Mouse (Mus musculus) adrenal gland (tissue): Measurements from ENCODE around the gene Fgd3.

ENCODE experiments used
- intact Hi-C: fragments of 180-260 bp; cut with DNase I; formaldehyde crosslinking; loops from one replicate; pipeline ENCODE4 v1.15.1; 2025

The Fgd3 gene

DNA sequence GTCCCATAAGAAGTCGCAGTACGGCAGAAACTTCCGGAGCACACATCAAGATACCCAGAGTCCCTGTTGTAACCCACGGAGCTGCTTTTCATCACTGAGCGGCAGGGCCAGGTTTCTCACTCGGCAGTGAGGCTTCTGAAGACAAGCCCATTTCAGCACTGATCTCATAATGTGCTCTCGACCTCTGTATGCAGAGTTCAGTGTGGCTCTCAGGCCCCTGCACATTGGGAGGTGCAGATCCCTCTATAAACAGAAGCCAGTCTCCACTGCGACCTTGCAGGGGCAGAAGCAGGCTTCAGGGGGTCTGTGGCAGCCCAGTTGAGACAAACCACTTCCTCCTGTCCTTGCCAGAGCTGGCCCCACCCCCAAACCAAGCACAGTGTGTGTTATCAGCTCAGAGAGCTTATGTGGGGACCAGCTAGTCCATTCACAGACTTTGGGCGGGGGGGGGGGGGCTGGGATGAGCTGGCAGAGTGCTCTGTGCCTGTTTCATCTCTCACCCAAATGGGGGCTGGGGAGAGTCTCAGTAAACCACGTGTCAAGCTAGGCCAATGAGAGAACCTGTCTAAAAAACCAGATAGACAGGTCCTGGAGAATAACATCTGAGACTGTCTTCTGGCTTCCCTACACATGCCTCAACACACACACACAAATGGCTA is 12.7 kb downstream of the Fgd3 start:
- intact Hi-C loops: no loop called here

DNA sequence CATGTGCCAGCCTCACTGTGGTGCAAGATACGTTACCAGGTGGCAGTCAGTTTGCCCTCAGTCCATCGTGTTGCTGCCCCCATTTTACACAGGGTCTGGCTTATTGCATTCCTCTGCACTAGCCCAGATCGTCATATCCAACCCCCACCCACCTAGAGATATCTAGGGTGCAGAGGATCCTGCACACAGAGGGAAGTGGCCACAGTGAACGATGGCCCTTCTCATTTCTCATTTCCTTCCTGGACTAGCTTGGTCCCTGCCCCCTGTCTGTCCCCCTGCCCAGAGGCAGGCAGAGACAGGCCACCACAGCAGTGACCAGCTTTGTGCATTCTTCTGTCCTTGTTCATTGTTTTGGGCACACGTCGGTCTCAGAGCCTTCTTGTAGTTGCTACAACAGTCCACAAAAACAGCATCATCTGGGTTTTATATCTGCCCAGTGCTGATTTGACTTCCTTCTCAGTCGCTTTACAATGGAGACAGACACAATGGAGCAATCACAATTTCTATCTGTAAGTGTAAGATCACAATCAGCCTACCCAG is 13.3 kb downstream of the Fgd3 start:
- intact Hi-C loops: no loop called here

DNA sequence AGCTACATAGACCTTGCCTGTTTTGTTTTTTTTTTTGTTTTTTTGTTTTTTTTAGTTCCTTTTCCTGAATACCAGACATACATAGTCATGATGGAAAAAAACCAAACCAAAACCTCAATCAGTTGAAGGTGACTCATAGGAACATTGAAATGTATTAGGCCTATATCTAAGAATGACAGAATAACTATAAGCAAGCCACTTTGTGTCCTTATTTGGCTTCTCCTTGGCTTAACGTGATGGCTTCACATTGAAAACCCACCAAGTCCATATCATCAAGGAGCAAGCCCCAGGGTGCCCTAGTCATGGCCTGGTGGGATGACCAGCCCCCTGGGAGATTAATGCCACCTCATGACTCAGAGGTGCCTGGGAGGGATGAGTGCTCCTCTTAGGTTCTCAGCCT is 19.3 kb downstream of the Fgd3 start:
- intact Hi-C loops: no loop called here

DNA sequence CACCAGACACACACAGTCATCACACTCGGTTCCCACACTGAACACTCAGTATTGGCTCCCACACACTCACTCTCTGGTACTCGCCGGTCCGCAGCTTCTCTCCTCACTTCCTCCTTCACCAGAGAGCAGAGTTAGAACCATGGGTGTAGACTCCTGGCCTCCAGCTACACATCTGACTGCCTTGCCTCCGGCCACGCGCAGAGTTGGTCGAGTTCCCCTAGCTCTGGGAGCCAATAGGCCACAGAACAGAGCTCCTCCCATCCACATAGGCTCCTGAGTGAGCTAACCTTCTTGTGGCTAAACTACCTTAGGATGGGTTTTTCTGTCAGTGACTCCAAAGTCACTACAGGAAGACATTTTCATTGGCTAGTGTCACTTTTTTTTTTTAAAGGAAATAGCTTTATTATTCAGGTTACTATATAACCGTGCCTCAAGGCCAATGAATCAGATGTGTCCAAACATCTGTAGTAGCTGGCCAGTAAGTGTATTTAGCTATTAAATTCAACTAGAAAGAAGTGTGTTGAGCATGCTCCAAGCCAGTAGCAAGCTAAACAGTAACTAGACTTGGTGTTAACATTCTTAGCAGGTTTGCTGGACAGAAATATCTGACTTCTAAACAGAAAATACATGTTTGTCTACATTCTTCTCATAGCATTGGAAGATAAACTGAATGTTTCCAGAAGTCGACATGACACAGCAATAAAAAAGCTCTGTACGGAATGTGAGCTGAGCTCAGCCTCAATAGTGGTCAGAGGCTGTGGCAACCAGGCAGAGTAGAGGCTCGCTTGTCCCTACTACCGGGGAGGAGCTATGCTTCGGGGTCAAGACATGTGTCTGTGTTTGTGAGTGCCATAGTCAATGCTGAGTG is 21.4 kb downstream of the Fgd3 start:
- intact Hi-C loops: no loop called here

DNA sequence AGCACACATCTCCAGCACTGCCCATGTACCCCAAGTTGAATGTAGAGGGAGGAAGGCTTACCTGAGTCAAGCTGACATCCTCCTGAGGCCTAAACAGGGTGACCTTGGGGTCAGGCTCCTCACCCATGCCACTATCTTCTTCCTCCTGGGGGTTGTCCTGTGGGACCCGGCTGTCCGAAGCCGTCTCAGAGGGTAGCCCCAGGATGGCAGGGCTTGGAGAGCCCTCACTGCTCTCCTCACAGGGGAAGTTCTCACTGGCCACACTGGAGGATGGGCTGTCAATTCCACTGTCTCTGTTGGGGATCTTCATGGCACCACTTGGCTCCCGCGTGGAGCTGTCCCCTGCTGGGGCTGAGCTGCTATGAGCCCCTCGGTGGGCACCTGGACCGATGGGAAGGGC is 23.8 kb downstream of the Fgd3 start:
- intact Hi-C loops: no loop called here

DNA sequence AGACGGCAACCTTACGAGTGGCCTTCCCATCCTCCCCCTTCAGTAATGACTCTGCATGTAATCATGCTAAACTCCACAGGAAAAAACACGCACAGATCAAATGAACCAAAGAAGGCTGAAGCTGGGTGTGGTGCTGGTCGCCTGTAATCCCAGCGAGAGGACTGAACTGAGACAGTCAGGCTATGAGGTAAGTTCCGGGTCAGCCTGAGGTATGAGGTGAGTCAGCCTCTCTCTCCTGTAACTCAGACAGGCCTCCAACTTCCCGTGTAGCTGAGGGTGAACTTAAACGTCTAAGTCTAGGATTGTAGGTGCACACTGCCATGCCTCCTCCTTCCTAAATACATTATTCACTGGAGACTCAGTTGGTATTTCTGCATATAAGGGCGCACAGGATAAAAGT is 26.0 kb downstream of the Fgd3 start:
- intact Hi-C loops: no loop called here

DNA sequence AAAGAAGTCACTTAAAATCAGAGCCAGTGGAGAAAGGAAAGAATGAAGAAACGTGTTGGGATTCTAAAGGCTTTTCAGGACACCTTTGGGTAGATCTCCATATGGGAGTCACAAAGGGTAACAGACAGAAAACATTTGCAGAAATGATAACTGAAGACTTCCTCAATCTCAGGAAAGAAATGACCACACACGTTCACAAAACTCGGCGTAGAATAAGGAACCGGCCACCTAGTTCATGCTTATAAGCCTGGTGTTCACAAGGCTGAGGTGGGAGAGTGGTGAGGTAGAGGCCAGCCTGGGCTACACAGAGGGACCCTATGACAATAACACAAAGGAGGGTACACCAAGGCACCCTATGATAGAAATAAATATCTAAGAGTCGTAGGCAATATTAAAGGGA is 28.2 kb downstream of the Fgd3 start:
- intact Hi-C loops: no loop called here

DNA sequence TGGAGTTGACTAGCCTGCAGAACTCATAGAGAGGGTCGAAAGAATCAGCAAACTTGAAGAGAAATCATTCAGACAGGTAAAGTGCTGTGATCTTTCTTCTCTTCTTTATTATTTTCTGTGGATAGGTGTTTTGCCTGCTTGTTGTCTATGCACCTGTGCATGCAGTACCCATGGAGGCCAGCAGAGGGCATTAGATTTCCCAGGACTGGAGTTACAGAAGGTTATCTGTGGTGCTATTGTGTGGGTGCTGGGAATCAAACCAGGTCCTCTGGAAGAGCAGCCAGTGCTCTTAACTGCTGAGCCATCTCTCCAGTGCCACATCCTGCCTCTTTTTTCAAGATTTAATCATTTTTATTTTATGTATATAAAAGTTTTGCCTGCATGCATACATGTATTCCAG is 28.7 kb downstream of the Fgd3 start:
- intact Hi-C loops: no loop called here

DNA sequence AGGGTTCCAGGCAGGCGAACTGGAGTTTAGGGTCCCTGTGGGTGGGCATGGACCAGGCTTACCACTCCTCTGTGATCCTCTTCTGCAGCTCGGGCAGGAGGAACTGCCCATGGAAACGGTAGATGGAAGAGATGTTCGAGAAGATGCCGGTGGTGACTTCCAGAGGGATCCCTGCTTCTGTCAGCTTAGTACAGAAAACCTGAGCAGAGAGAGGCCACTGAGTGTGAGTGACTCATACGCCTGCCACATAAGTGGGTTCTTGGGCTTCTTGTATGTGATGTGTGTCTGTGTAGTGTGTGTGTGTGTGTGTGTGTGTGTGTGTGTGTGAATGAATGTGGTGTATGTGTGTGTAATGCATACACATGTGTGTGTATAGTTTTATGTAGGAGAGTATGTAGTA is 32.9 kb downstream of the Fgd3 start:
- intact Hi-C loops: no loop called here

DNA sequence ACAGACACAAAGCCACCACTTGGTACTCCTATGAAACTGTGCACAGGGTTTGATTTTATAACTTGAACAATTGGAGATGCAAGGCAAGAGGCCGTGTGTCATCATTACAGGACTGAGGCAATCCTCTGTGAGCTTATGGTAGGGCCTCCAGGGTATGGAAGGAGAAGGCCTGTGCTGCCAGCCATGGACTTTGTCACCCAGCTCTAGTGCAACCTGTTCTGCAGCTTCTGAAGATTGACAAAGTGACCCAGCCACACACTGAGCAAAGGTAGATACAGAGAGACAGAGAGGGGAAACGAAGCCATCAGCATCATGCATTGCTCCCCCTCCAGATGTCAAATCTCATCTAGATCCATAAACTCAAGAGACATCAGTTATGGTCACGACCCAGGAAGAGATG is 33.4 kb downstream of the Fgd3 start:
- intact Hi-C loops: no loop called here

DNA sequence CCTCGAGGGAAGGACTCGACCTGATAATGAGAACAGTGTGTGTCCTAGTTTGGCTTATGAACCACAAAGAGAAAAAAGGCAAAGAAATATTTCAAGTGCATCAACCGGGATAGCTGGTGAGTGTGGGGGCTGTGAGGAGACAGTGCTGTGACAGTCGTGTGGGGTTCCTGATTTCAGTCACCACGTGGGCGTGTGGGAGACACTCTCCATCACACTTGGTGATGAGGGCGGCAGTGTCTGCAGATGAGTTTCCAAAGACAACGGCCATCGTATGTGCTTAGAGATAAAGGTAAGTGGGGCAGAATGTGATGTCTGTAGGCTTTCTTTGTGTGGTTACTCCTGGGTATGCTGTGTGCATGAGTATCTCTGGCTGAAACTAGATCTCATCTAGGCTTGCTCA is 36.4 kb downstream of the Fgd3 start:
- intact Hi-C loops: no loop called here

DNA sequence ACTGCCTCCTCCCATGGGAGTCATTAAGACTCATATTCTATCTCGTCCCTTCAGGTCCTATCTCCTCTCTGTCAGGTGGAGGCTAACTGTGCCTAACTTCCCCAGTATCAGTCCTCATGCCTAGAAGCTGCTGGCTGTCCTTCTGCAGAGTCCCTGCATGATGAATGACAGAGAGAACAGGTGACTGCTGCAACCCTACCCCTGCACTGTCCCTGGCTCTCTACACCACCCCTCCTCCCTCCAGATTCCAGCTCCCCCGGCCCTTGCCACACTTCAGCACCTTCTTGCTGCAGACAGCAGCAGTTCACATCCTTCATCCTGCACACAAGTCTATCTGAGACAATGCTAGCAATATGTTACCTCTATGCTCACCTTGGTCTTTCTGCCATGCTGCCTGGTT is 37.9 kb downstream of the Fgd3 start:
- intact Hi-C loops: no loop called here

DNA sequence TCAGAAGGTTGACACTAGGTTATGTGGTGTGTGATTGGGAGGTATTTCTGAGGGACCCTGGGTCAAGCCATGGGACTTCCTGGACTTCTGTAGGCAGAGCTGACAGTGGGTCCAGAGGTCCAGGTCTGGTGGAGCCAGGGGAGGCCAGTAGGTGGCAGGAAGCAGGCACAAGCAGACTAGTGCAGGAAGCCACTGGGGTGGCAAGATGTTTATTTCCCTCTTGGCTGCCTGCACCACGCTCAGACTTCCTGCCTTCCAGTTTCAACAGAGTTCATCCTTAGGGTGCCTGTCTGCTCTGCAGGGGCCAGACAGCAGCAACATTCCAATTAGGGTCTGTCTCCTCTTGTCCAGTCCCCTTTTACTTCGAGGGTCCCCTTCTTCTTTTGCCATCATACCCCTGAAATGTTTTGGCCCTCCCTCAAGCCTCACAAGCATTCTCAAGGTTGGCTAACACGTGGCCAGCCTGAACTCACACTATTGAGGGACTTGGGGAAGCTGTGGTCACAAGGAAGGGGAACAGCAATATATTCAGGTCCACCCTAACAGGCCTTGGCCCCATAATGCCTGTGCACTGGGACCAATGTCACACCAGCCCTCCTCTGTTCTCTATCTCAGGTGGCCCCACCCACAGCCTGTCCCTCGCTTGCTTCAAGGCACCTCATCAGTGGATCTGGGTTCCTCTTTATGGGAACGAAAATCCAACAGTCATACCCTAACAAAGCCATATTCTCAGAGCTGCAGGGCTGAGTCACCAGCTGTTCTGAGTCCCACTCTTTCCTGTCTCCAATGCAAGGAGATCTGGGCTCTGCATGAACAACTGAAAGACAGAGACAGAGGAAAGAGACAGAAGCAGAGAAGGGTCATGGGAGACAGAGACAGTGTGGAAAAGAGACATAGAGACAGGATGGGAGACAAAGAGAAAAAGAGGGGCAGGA is 48.0 kb downstream of the Fgd3 start:
- intact Hi-C loops: no loop called here

DNA sequence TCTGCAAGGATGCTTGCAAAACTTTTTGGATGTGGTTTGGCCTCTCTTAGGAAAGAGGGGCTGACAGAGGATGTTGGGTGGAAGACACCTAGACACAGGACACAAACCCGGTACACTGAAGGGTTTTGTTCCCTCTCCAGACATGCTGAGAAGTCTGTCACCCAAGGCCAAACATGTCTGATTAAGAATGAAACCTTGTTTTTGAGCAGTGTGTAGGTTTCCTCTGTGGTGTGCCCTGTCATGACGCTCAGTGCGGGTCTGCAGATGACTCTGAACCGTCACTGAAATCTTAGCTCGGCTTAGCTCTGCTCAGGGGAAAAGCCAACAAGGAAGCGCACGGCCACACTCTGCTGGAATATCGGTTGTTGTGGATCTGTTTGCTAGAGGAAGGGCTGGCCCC is 49.6 kb downstream of the Fgd3 start:
- intact Hi-C loops: no loop called here

DNA sequence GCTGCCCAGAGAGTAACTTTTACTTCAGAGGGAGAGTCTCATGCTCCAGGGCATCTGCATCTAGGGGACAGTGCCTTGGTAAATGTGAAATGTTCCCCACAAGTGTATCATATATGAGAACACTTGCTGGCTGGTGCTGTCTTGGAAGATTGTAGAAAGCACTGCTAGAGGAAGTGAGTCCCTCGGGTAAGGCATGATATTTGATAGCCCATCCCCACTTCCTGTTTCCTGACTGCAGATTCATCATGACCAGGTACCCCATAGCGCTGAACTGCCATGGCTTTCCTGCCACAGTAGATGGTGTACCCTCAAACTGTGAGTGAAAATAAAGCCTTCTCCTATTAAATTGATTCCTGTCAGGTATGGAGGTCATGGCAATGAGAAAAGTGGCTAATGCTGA is 52.5 kb downstream of the Fgd3 start:
- intact Hi-C loops: no loop called here

DNA sequence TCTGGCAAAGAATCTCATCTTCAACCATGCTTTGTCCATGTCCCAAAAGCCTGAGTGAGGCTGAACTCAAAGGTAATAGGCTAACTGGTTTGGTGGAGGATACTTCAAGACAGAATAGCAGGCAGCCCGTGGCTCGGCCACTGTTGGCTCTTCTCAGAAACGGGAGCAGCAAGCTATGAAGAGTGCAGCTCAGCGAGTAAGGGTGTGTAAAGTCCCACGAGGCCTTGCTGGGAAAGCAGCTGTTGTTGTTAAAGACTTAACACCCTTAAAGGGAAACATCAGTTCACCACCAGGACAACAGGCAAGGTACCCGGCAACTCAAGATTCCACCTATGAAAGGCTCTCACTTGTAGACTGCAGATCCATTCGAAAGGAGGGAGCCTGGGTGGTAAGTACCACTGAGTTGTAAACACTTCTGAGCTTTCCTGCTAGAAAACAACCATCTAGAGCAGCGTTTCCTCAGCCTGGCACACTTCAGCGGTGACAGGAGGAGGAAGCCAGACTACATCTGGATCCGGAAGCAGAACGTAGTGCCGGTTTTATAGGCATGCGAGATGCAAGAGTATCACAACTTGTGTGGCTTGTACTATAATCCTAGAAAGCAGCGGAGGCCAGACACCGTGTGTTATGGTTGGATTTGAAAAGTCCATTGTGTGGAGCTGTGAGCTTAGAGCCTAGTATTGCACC is 59.9 kb downstream of the Fgd3 start:
- intact Hi-C loops: no loop called here

DNA sequence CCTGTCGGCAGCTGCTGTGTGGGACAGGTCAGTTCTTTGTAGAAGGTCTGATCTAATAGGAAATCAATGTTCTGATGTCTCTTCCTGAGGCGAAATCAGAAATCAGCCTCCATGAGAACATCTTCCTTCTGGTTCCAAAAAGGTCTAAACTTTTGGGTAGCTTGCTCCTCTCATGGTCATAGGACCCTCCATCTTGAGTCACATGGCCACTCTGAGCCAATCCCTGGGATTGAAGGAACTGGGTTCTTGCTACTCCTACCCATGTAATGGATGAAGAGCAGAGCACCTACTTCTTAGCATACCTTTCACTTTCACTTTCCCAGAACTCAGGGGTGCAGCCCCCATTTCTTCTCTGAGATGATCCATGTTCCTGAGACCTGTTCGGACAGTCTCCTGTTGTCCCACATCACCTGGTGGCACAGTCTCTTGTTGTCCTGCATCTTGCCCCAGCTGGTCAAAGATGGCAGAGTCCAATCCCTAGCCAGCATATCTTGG is 62.2 kb downstream of the Fgd3 start:
- intact Hi-C loops: no loop called here

DNA sequence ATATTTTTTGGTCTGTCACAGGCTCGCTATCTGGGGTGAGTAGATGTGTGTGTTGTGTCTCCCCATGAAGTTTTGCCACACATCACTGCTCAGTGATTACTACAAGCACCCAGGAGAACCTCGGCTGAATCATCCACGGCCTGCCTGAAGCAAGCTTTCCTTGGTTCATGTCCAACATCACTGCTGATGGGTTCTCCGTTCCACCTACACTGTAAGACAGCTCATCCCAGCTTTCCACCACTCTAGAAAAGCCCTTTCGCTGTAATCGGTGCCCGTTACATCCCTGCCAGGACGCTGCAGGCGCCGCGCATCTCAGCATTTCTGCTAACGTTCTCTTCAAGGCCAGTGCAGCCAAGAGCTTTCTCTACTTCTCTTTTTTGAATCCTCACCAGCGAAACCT is 67.4 kb downstream of the Fgd3 start:
- intact Hi-C loops: no loop called here

DNA sequence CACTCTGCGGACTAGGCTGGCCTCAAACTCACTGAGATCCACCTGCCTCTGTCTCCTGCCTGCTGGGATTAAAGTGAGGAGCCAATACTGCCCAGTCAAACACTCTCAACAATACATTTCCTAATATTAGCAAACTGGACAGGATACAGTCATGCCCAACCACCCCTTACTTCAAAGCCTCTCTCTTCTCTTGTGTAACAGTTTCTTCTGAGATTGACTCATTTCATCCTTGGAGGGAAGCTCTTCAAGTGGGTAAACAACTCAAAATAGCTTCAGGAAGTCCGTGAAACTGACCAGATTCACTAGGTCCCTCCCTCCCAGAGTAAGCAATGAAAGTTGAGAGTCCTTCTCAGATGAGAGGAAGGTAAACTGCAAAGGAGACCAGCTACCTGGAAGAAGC is 68.0 kb downstream of the Fgd3 start:
- intact Hi-C loops: no loop called here

DNA sequence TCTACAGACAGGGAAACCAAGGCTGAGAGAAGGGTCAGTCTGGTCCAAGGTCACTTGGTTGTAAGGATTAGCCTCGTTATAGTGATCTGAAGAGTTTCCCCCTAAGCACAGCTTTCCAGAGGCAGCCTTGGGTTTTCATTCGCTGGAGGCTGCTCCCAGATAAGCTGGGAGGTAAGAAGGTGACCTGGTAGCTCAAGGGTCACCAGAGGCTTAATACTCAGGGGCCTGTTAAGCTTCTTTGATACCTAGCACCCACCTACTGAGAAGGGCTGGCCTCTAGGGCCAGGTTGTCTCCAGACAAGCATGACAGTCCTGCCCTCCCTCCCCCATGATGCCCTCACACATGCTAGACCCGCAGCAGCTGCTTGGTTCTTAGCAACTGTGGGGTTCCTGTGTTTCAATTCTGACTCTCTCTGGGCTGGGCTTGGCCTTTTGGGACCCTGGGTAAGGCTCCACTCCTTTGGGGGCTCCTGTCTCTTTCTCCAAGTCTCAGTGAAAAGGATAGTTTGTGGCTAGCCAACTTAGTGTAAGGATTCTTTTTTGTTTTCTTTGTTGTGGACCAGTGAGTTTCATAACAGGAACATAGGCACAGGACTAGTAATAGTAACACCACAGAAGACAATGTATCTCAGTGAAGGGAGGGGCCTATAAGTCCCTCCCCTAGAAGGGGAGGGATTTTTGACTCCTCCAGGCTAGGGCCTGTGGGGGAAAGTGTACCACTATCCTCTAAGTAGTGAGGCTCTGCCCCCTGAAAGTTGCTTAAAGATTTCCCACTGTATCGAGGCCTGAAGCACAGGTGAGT is 69.2 kb downstream of the Fgd3 start:
- intact Hi-C loops: no loop called here
